Mouse (Mus musculus): ENCODE data around the gene Ap1b1. TPM values are rescaled to one million over a fixed set of nuclear protein-coding genes. Genes with fewer than 3 reads are reported as not detected.
A peak's percentile ranks its signal among the peaks of the same experiment; 100 is the strongest.

Gene Ap1b1
- polyA plus RNA-seq, 1 experiment from 2014 or later = 73.6 TPM

DNA sequence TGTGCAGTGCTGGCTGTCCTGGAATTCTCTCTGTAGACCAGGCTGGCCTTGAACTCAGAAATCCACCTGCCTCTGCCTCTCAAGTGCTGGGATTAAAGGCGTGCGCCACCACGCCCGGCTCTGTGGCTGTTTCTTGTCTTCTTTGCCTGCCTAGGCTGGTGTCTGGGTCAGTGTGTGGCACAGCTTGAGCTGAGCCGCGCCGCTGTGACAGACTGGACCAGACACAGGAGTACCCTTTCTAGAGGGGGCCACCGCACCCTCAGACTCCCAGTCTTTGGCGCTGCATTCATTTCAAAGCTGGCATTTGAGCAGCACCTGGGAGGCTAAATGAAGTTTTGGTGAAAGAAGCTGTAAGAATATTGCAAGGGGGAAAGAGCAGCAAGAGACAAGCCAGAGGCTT is 72.2 kb downstream of the Ap1b1 start:
- Histone ChIP-seq H3K4me1 (ENCODE audit: control insufficient read depth, insufficient read depth, low read length) (peaks cover 30% of the 10 kb centered on the region), H3K27me3 (ENCODE audit: control insufficient read depth, insufficient read depth, low read length) (peaks cover 86% of the 10 kb centered on the region), H3K4me3 (ENCODE audit: low read depth, low read length) (no peak overlapping the region), H3K36me3 (ENCODE audit: control insufficient read depth, insufficient read depth, low read length) (no peaks in the 10 kb centered on the region), H3K9me3 (ENCODE audit: control insufficient read depth, low read length) (no peaks in the 10 kb centered on the region), H3K4me2 (ENCODE audit: low read depth) (no peak overlapping the region), H3K27ac (ENCODE audit: low read depth, low read length) (no peak overlapping the region), H3K9ac (ENCODE audit: low read length) (no peak overlapping the region)
- ATAC-seq (ENCODE audit: insufficient read depth, low FRiP score, low TSS enrichment) = no peak
- 35% methylated on average over 9 of the region's 9 CpGs for WGBS
- no peak for DNase-seq (ENCODE audit: low spot score)

DNA sequence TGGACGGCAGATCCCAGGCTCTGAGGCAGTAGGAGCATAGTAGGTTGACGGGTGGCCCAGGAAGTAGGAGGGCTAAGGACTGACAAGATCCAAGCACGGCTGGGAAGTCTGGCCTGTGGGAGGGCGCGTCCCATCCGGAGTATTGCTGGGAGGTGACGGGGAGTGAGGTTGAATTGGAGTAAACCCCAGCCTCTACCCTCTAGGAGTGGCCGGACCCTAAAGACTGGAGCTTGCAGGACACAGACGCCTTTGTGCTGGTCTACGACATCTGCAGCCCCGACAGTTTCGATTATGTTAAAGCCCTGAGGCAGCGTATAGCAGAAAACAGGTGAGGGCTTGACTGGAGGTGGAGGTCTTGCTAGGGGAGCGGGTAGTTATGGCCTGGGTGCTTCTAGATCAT is 72.6 kb downstream of the Ap1b1 start:
- ATAC-seq (ENCODE audit: insufficient read depth, low FRiP score, low TSS enrichment) (no peak), DNase-seq (ENCODE audit: low spot score) (no peak)
- no peak overlapping the region for H3K4me2 ChIP-seq (ENCODE audit: low read depth)
- 19% methylated on average over 14 of the region's 14 CpGs for WGBS
- no peak overlapping the region for H3K9ac ChIP-seq (ENCODE audit: low read length)
- no peak overlapping the region for H3K4me3 ChIP-seq (ENCODE audit: low read depth, low read length)
- peaks cover 89% of the 10 kb centered on the region for H3K27me3 ChIP-seq (ENCODE audit: control insufficient read depth, insufficient read depth, low read length)
- H3K9me3 ChIP-seq (ENCODE audit: control insufficient read depth, low read length) = no peaks in the 10 kb centered on the region
- H3K4me1 ChIP-seq (ENCODE audit: control insufficient read depth, insufficient read depth, low read length) = peaks cover 30% of the 10 kb centered on the region
- no peak overlapping the region for H3K27ac ChIP-seq (ENCODE audit: low read depth, low read length)
- H3K36me3 ChIP-seq (ENCODE audit: control insufficient read depth, insufficient read depth, low read length) = no peaks in the 10 kb centered on the region

GRCm38 (mm10) chr11:5059704-5060156 is 73.1 kb downstream of the Ap1b1 start:
- peak; percentile 71 for DNase-seq (ENCODE audit: low spot score)
- no peak overlapping the region for H3K4me2 ChIP-seq (ENCODE audit: low read depth)

GRCm38 (mm10) chr11:5060756-5061412 is 74.3 kb downstream of the Ap1b1 start:
- Histone ChIP-seq H3K9me3 (ENCODE audit: control insufficient read depth, low read length) (no peaks in the 10 kb centered on the region), H3K27ac (ENCODE audit: low read depth, low read length) (no peak overlapping the region), H3K4me1 (ENCODE audit: control insufficient read depth, insufficient read depth, low read length) (peaks cover 35% of the 10 kb centered on the region), H3K27me3 (ENCODE audit: control insufficient read depth, insufficient read depth, low read length) (peaks cover 80% of the 10 kb centered on the region), H3K36me3 (ENCODE audit: control insufficient read depth, insufficient read depth, low read length) (no peaks in the 10 kb centered on the region), H3K4me3 (ENCODE audit: low read depth, low read length) (0 out of 2 replicates have a peak overlapping the region, but pooled peaks have one; percentile 31), H3K4me2 (ENCODE audit: low read depth) (peak overlapping the region; percentile 61), H3K9ac (ENCODE audit: low read length) (0 out of 2 replicates have a peak overlapping the region, but pooled peaks have one; percentile 37)
- 44% methylated on average over 28 of the region's 28 CpGs for WGBS
- no peak for DNase-seq (ENCODE audit: low spot score)
- no peak for ATAC-seq (ENCODE audit: insufficient read depth, low FRiP score, low TSS enrichment)

More at GRCm38 (mm10) chr11:5059704-5060156, 73.1 kb downstream of the Ap1b1 start:
- Histone ChIP-seq H3K9me3 (ENCODE audit: control insufficient read depth, low read length) (no peaks in the 10 kb centered on the region), H3K27me3 (ENCODE audit: control insufficient read depth, insufficient read depth, low read length) (peaks cover 89% of the 10 kb centered on the region), H3K4me1 (ENCODE audit: control insufficient read depth, insufficient read depth, low read length) (peaks cover 34% of the 10 kb centered on the region), H3K36me3 (ENCODE audit: control insufficient read depth, insufficient read depth, low read length) (no peaks in the 10 kb centered on the region), H3K4me3 (ENCODE audit: low read depth, low read length) (no peak overlapping the region), H3K27ac (ENCODE audit: low read depth, low read length) (no peak overlapping the region), H3K9ac (ENCODE audit: low read length) (no peak overlapping the region)
- WGBS = 8% methylated on average over 27 of the region's 27 CpGs
- no peak for ATAC-seq (ENCODE audit: insufficient read depth, low FRiP score, low TSS enrichment)

DNA sequence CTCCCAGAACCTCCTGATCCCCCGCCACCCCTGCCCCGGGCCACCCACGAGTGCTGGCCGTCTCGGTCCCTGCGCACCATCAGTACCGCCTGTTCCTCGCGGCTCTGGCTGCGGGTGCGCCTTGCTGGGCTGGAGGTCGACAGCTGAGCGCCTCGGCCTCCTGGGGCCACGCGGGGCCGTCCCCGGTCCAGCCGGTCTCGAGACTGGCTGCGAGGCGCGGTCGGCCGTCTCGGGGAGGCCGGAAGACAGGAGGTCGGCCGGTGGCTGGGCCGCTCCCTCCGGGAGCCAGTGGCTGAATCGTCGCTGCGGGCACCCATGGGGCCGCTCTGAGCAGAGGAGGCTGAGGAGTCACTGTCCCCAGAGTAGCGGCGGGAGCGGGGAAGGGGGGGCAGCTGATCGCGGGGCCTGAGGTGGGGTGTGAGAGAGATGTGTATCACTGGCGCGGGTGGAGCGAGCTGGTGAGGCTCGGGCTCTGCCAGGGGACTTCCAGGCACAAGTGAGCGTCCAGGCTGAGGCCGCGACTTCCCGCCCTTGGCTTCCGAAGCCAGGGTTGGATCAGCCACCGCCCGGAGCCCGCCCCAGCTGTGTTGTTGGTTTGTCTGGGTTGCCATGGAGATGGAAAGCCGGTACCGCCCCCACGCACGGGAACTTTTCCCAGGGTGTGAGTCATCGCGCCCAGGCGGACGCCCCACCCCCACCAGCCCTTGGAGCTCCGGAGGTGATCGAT is 75.0 kb downstream of the Ap1b1 start:
- Histone ChIP-seq H3K27me3 (ENCODE audit: control insufficient read depth, insufficient read depth, low read length) (peaks cover 73% of the 10 kb centered on the region), H3K9me3 (ENCODE audit: control insufficient read depth, low read length) (no peaks in the 10 kb centered on the region), H3K4me3 (ENCODE audit: low read depth, low read length) (peak overlapping the region; percentile 31), H3K4me2 (ENCODE audit: low read depth) (peak overlapping the region; percentile 61), H3K27ac (ENCODE audit: low read depth, low read length) (no peak overlapping the region), H3K36me3 (ENCODE audit: control insufficient read depth, insufficient read depth, low read length) (no peaks in the 10 kb centered on the region), H3K9ac (ENCODE audit: low read length) (peak overlapping the region; percentile 37), H3K4me1 (ENCODE audit: control insufficient read depth, insufficient read depth, low read length) (peaks cover 35% of the 10 kb centered on the region)
- WGBS = under 1% methylated on average over 57 of the region's 62 CpGs
- DNase-seq (ENCODE audit: low spot score) (peak; percentile 80), ATAC-seq (ENCODE audit: insufficient read depth, low FRiP score, low TSS enrichment) (peak; percentile 29; the same call in 1 of the 2 replicates)

DNA sequence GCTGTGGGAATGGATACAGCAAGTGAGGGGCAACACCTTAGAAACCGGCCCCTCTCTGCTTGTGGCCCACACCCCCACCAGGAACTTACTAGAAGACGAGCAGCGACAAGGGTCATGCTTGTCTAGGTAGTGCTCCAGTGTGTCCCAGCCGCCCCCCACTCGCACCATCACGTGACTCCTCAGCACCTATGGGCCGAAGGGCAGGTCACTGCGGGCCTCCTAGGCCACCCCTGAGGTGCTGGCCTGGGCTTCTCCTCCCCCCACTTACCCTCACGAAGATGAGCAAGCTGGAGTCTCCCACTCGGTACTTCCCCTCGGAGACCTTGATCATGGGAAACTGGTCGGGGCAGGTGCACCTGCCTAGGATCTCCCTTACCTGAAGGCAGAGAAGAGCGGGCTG is 75.7 kb downstream of the Ap1b1 start:
- peaks cover 35% of the 10 kb centered on the region for H3K4me1 ChIP-seq (ENCODE audit: control insufficient read depth, insufficient read depth, low read length)
- no peak overlapping the region for H3K9ac ChIP-seq (ENCODE audit: low read length)
- no peak overlapping the region for H3K27ac ChIP-seq (ENCODE audit: low read depth, low read length)
- DNase-seq (ENCODE audit: low spot score) (no peak), ATAC-seq (ENCODE audit: insufficient read depth, low FRiP score, low TSS enrichment) (no peak)
- peak overlapping the region; percentile 31 for H3K4me3 ChIP-seq (ENCODE audit: low read depth, low read length)
- H3K9me3 ChIP-seq (ENCODE audit: control insufficient read depth, low read length) = no peaks in the 10 kb centered on the region
- peaks cover 66% of the 10 kb centered on the region for H3K27me3 ChIP-seq (ENCODE audit: control insufficient read depth, insufficient read depth, low read length)
- WGBS = 12% methylated on average over 13 of the region's 13 CpGs
- H3K36me3 ChIP-seq (ENCODE audit: control insufficient read depth, insufficient read depth, low read length) = no peaks in the 10 kb centered on the region
- peak overlapping the region; percentile 61 for H3K4me2 ChIP-seq (ENCODE audit: low read depth)

- Histone ChIP-seq H3K4me1 (ENCODE audit: control insufficient read depth, insufficient read depth, low read length) (peaks cover 30% of the 10 kb centered on the region), H3K4me3 (ENCODE audit: low read depth, low read length) (no peak overlapping the region), H3K4me2 (ENCODE audit: low read depth) (no peak overlapping the region; the same call in 1 of the 2 replicates), H3K27me3 (ENCODE audit: control insufficient read depth, insufficient read depth, low read length) (peaks cover 59% of the 10 kb centered on the region), H3K36me3 (ENCODE audit: control insufficient read depth, insufficient read depth, low read length) (no peaks in the 10 kb centered on the region), H3K9ac (ENCODE audit: low read length) (no peak overlapping the region), H3K27ac (ENCODE audit: low read depth, low read length) (no peak overlapping the region), H3K9me3 (ENCODE audit: control insufficient read depth, low read length) (no peaks in the 10 kb centered on the region)
- no peak for ATAC-seq (ENCODE audit: insufficient read depth, low FRiP score, low TSS enrichment)
- 66% methylated on average over 13 of the region's 13 CpGs for WGBS
- DNase-seq (ENCODE audit: low spot score) = no peak
These were observed 76.4 kb downstream of the Ap1b1 start for GRCm38 (mm10) chr11:5062860-5063505.

GRCm38 (mm10) chr11:5063561-5064281 is 77.1 kb downstream of the Ap1b1 start:
- WGBS = 47% methylated on average over 31 of the region's 31 CpGs
- no peak for DNase-seq (ENCODE audit: low spot score)
- no peak for ATAC-seq (ENCODE audit: insufficient read depth, low FRiP score, low TSS enrichment)
- peaks cover 54% of the 10 kb centered on the region for H3K27me3 ChIP-seq (ENCODE audit: control insufficient read depth, insufficient read depth, low read length)
- H3K36me3 ChIP-seq (ENCODE audit: control insufficient read depth, insufficient read depth, low read length) = peaks cover 4% of the 10 kb centered on the region; the same call in 1 of the 2 replicates
- peak overlapping the region; percentile 91; the same call in 1 of the 2 replicates for H3K4me2 ChIP-seq (ENCODE audit: low read depth)
- H3K4me3 ChIP-seq (ENCODE audit: low read depth, low read length) = no peak overlapping the region
- H3K27ac ChIP-seq (ENCODE audit: low read depth, low read length) = no peak overlapping the region
- H3K9me3 ChIP-seq (ENCODE audit: control insufficient read depth, low read length) = no peaks in the 10 kb centered on the region
- peaks cover 30% of the 10 kb centered on the region for H3K4me1 ChIP-seq (ENCODE audit: control insufficient read depth, insufficient read depth, low read length)
- H3K9ac ChIP-seq (ENCODE audit: low read length) = no peak overlapping the region
